Mouse (Mus musculus) neural tube, embryonic 10.5 days (tissue): ENCODE results near the gene Lrrc51.
"Not testable (repeated sequence)": the region's sequence is repeated elsewhere in the genome, so short reads cannot be mapped to it uniquely, and the experiment has no call there.

Experiments
- DNase-seq: peaks from one replicate; pipeline ENCODE4 v3.0.0-alpha.2; 2017; ENCODE audit warnings: low spot score; ENCODE audit errors: extremely low spot score

Lrrc51 gene

GRCm38 (mm10) chr7:101938348-101938747 is 4.7 kb upstream of the Lrrc51 start:
- no peak for DNase-seq

GRCm38 (mm10) chr7:101937569-101937968 is 3.9 kb upstream of the Lrrc51 start:
- no peak for DNase-seq

GRCm38 (mm10) chr7:101936996-101937395 is 3.3 kb upstream of the Lrrc51 start:
- DNase-seq, result no peak

- no peak for DNase-seq
Measured at GRCm38 (mm10) chr7:101935957-101936356, 2.3 kb upstream of the Lrrc51 start.

- DNase-seq, result no peak
Measured at GRCm38 (mm10) chr7:101933300-101933699, 395 bp downstream of the Lrrc51 start.

- no peak for DNase-seq
Measured at GRCm38 (mm10) chr7:101932551-101932950, 1.1 kb downstream of the Lrrc51 start.

GRCm38 (mm10) chr7:101928093-101928492 is 5.6 kb downstream of the Lrrc51 start:
- DNase-seq, result no peak

GRCm38 (mm10) chr7:101925892-101926291 is 7.8 kb downstream of the Lrrc51 start:
- not testable (repeated sequence) for DNase-seq

GRCm38 (mm10) chr7:101918071-101918470 is 15.6 kb downstream of the Lrrc51 start:
- peak; percentile 68 for DNase-seq

GRCm38 (mm10) chr7:101911982-101912381 is 21.7 kb downstream of the Lrrc51 start:
- no peak for DNase-seq

- no peak for DNase-seq
Measured at GRCm38 (mm10) chr7:101910138-101910537, 23.6 kb downstream of the Lrrc51 start.

- no peak for DNase-seq
Measured at GRCm38 (mm10) chr7:101908367-101908766, 25.3 kb downstream of the Lrrc51 start.

- no peak for DNase-seq
Measured at GRCm38 (mm10) chr7:101906696-101907095, 27.0 kb downstream of the Lrrc51 start.

- DNase-seq, result no peak
Measured at GRCm38 (mm10) chr7:101906287-101906681, 27.4 kb downstream of the Lrrc51 start, which contains the start of gene Tomt. Tomt (minus strand) TSS chr7:101906359.

- peak; percentile 99 for DNase-seq
Measured at GRCm38 (mm10) chr7:101905561-101906286, 28.0 kb downstream of the Lrrc51 start, which contains the start of gene Lamtor1. Lamtor1 (plus strand) TSS chr7:101905904.

- DNase-seq, result no peak
Measured at GRCm38 (mm10) chr7:101902846-101903245, 30.8 kb downstream of the Lrrc51 start.

GRCm38 (mm10) chr7:101901969-101902368 is 31.7 kb downstream of the Lrrc51 start:
- no peak for DNase-seq

GRCm38 (mm10) chr7:101900331-101901097 is 33.2 kb downstream of the Lrrc51 start:
- DNase-seq, result no peak

GRCm38 (mm10) chr7:101896104-101897066 is 37.3 kb downstream of the Lrrc51 start:
- DNase-seq, result peak; percentile 95

- DNase-seq, result no peak
Measured at GRCm38 (mm10) chr7:101895695-101896094, 38.0 kb downstream of the Lrrc51 start.

GRCm38 (mm10) chr7:101888460-101888859 is 45.2 kb downstream of the Lrrc51 start:
- DNase-seq, result no peak
